Mouse (Mus musculus) inflammation-experienced regulatory T-cells, adult 6 months (primary cell): ENCODE measurements around the gene Pgf. TPM values are rescaled to one million over a fixed set of nuclear protein-coding genes. Genes with fewer than 3 reads are reported as not detected.

ENCODE experiments used
- ATAC-seq: one replicate; pipeline ENCODE4 v1.8.0; 2017
- polyA plus RNA-seq, 3 experiments: library from polyadenylated mRNA; unstranded; fragments of 100-300 nt; shearing (Covaris generic); gene quantifications; one replicate each; pipeline ENCODE4 v1.2.1; 2017

The Pgf gene
- polyA plus RNA-seq, 3 experiments from 2014 or later, result not detected

DNA sequence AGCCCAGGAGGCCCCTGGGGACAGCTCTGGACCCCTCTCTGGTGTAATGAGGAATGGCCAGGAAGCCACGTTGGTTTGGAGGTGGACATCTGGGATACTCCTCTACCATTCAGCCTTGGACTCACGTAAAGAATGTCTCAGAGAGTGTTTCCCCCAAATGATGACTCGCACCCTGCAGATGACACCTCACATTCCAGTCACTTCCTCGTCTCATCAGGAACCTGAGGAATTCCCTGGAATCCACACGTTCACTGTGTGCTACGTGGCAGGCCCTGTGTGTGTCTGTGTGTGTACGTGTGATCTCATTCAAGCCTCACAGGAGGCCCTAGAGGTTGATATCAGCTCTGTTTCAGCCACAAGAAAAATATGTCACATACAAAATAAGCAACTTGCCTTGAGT, 8.8 kb upstream of the Pgf start:
- ATAC-seq, result no peak

DNA sequence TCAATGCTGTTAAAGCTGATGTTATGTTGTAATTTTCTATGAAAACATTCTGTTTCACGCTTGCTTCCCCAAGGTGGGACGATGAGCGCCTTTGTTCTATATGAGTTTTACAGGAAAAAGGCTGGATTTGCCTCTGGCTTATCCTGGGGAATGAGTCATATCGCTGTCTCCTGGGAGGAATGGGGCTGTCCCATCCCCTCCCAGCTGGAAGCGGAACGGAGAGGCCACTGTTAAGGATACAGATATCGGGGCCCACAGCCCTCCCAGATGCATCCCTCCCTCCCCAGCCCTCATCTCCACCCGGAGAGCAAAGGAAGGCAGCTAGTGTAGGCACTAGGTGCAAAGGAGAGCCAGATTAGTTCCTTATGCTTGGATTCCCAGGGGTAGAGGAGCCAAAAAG, 8.2 kb upstream of the Pgf start:
- ATAC-seq, result no peak

DNA sequence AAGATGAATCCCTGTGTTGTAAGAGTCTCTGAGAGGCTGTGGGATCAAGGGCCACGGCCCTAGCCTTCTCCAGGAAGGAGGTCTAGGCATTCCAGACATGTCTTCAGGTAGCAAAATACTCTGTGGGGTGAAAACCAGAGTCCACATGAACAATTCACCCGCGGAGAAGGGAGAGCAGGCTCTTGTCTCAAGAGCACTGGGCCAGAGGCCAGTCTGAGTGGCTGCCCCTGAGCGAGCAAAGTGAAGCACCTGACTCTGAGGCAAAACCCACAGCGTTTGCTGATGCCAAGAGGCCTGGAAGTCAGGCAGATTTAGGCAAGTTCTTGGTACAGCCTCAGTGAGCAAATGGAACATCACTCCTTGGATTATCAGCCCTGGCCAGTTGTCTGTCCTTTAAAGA, 6.5 kb upstream of the Pgf start:
- ATAC-seq, result no peak

DNA sequence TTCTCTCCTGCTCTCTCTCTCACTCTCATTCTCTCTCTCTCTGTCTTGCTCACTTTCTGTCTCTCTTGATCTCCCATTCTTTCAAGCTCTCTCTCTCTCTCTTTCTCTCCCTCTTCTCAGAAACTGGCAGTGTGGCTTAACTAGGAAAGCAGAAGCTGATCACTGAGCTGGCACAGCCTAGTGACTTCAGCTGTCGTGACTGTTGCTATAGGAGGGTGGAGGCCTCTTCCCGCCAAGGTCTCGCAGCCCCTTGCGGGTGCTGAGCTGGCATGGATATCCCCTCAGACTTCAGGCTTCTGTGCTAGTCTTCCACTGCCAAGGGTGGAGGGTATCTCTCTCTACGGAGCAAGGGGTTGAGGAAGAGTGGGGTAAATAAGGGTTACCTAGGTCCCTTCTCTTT, 5.3 kb upstream of the Pgf start:
- no peak for ATAC-seq

DNA sequence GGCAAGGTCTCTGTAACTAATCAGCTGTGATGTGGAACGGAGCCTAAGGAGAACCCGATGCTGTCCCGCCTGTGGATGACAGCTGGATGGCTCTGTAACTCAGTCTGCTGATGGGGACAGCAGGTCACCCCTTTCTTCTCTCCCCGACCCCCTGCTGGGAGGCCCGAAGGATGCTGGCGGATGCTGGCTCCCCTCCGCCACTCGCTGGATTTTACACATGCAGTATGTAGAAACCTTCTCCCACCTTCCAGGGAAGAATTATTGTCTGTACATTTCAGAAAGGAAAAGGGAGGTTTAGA, 4.7 kb upstream of the Pgf start:
- ATAC-seq, result no peak

DNA sequence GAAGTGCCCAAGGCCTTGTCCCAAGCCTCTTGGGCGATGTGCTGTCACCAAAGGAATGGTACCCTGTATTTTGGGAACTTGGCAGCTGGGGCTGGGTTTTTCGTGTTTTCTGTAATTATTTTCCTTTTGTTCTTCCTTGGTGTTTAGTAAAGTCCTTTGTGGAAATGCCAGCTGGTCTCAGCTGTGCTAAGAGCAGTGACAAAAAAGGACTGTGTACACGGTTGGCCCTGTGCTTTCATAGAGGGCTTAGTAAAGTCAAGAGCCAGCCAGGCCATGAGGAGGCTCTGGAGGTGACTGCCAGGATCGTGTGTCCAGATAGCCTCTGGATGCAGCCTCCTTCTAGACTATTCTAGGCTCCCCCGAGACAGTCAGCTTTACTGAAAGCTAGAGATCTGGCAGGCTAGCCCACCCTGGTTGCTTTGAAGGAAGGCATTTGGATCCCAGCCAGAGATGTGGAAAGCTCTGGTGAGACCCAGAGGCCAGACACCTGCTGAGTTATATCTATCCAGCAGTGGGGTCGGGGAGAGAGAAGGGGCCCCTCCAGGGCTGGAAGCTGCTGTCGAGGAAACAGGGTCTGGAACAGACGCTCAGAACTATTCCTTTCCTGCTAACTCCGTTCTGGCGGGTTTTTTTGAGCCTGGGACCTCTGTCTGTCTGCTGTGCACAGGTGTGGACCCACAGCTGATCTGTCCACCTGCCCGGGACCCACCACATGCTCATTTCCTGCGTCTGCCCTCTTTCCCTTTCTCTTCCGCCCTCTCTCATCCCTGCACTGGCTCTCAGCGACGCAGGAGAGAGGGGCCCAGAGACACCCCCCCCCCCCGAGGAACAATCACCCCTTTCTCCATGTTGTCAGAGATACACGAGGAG, 4.1 kb upstream of the Pgf start:
- ATAC-seq, result no peak

DNA sequence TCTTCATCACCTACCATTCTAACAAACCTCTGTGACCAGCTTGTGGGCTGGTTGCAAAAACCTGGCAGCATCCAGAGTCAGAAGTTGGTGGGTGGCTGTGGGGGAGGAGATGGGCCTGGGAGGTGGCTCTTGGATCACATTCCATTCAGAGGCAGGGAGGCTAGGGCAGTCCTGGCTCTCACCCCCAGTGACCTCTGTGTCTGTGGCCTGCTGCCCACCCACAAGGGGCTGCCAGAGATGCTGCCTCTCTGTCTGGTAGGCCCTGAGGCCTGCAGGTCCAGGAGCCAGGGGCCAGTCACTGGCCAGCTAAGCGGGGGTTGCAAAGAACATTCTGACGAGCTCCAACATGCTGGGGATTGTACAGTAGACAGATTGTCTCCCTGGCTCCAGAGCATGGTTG, 704 bp upstream of the Pgf start:
- no peak for ATAC-seq

DNA sequence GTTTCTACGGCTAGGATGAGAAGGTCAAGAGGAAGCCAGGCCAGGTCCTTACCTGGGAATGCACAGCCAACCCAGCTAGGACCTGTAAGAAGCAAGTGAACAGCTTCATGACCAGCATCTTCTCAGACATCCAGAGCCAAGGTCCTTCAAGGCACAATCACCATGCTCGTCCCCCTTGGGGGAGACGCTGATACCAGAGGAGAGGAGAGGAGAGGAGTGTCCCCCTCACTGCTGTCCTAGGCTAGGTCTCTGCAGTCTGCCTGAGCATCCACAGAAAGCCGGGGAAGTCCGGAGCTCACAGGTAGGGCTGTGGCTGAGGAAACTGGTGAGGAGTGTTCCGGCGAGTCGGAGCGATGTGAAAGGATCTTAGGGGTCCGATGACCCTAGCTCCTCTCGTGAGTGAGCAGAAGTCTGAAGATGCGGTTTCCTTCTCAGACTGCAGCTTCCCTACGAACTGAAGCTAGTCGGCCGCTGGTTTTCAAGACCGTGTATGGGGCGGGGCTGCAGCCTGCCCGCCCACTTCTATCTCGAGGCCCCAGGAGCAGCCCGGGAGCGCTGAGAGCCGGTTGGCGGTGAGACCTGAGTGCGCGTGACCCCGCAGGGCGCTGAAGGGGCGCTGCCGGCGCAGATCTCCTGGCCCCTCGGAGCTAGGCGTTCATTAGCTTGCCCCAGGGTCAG, 605 bp downstream of the Pgf start:
- ATAC-seq, result peak; percentile 74

DNA sequence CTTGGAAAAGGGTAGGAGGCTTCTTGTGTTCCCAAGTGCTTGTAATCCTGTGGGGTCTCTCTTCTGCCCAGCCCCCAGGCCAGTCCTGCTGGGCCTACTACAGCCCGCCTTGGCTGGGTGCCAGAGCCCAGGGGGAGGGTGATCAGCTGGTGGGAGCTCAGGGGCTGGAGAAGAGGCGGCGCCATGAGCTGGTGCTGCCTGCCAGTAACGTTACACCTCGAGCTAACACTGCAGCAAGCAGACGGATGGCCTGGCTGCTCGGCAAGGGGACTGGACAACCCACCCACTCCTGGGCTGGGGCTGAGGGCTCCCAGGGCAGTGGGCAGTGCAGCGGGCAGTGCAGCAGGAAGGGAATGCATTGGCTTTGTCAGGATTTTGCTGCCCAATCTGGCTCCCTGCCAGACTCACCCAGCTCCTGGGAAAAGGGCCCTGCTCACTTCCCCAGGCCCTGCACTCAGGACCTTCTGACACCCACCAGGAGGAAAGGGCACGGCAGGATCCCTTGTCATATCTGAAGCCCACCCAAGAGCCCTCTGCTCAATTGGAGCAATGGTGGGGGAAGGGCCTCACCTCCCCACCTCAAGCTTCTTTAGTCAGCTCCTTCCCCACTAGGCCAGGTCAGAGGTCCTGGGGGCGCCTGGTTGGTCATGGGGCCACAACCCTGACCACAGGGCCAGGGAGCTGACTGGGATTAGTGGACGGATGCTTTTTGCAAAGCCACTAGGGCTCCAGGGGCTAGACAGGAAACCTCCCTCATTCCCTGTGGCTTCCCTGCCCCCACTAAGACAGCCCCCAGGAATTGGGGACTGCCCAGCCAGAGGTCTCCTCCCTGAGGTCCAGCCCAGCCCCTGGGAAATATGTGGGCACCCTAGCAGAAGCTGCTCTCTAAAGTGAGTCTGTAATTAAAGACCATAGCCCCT, 1.4 kb downstream of the Pgf start:
- no peak for ATAC-seq

DNA sequence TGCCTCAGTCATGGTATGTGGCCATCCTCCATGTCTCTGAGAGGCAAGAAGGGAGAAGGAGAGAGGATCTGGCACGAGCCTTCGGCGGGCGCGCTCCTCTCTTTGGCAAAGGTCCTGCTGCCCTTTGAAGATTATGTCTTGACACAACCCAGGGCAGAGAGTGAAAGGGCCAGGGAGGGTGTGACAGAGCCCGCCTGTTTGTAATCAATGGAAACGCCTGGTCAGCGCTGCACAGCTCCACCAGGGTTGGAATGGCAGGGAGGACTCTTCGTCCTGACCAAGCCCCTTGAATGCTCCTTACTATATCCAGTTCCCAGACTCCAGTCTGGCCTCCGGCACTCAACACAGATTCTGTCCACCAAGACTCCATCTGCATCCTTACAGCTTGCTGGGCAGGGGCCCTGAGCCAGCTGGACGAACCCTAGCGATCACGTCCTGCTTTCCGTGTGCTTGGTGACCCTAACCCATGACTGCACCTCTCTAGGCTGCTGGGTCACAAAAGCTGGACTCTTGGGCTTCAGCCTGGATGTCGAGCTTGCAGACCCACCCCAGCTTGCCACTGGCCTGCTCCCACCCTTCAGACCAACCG, 2.4 kb downstream of the Pgf start:
- no peak for ATAC-seq

DNA sequence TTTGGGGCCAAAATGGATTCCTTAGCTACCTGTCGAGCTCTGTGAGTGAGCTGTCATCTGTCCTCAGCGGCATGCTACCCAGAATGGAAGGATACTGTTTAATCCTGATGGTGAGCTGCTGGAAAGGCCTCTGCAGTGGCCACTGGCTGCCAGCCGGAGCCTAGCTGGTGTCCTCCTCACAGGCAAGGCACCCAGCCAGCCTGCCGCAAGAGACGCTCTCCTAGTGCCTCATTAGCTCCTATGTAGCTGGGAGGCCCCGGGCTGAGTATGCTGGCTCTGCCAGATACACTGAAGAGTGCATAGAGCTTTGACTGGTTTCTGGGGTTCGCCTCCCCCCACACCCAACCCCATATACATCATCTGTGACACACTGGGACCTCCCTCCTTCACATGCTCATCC, 3.6 kb downstream of the Pgf start:
- no peak for ATAC-seq

DNA sequence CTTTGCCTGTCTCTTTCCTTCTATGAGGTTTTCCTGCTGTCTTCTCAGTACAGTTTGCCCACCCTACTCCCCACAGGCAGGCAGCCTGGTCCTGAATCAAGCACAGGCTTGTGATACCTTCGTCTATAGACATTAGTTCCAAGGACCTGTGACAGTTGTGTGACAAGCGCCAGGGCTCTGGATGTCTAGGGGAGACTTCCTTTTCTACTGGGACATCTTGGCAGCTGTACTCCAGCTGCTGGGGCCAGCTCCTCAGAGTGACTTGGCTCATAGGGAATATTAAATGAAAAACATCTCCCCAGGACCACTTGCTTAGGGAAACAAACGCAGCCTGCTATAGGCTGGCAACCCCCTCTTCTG, 6.7 kb downstream of the Pgf start:
- ATAC-seq, result no peak

DNA sequence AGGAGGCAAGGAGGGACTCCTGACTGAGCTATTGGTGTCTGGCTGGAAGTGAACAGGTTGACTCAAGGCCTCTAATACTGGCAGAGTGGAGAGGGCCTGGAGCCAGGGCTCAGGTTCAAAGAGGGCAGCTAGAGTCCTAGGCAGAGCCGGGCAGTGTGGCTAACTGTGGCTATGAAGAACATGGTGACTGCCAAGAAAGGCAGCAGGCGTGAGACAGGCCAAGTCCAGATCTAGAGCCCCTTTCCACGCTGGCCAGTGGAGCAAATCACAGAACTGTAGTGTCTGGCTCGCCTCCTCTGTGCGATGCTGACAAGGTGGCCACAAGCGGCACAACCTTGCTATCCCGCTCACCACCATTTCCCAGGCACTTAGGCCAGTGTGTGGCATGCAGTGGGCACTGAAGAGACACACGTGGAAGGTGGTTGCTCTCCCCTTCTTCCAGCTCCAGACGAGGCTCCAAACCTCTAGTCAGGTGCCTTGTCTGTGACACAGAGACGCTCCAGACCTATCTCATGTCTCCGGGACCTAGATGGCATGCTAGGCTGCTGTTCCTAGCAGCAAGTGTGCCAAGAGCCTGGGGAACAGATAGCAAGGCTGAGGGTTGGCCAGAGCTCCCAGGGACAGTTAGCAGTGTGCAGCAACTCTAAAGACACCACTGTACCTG, 7.2 kb downstream of the Pgf start:
- ATAC-seq, result no peak

DNA sequence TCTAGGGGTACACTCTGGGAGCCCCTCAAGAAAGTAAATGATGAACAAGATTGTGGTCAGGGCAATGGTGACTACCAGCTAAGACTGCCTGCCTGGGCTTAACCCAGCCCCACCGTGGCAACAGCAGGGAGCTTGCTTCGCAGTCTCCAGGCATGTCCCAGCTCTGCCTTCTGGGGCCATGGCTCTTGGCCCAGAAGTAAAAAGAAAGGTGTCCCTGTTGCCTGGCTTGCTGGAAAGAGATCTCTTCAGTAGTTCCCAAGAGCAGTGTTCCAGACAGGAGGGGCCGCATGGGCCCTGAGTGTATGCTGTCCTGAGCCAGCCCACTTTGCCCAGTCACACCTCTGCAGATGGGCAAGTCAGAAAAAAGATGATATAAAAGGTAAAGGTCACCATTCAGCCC, 7.7 kb downstream of the Pgf start:
- ATAC-seq, result no peak

DNA sequence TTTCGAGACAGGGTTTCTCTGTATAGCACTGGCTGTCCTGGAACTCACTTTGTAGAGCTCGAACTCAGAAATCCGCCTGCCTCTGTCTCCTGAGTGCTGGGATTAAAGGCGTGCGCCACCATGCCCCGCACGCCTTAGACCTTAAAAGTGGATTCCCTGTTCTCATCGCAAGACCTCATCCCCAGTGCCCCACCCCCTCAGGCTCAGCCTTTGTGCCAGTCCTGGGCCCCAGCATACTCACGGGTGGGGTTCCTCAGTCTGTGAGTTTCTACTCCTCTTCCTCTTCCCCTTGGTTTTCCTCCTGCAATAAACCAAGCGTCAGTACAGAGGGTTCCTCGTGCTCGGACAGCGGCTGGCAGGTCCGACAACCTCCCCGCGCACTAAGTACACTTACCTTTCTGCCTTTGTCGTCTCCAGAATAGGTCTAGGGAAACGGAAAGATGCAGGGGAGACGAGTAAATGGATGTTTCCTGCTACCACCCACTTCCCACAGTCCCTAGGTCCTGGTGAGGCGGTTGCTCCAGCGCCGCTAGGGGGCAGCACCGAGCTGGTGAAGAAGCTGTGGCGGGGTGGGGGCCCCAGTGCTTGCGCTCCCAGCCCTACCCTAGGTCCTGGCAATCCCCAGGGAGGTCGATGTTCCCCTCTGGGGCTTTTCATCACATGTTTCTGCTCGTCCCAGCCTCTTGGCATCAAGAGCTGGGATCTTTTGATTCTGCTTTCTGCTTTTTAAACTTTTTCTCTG, 8.3 kb downstream of the Pgf start:
- peak; percentile 77 for ATAC-seq

DNA sequence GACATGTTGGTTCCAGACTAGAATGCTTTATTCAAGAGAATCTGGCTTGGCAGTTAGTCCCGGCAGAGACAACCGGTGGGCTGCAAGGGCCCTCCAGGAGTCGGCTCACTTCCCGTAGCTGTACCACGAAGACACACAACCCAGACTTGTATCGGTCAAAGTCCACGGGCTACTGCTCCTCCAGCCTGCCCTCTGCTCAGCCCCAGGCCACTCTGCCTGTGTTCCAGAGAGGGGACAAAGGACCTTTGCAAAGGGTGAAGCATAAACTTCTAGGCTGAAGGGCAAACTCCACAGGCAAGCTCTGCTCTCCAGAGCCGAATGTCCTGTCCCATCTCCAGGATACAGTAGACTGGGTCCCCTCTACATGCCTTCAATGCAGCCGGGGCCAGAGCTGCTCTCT, 11.0 kb downstream of the Pgf start:
- ATAC-seq, result no peak

DNA sequence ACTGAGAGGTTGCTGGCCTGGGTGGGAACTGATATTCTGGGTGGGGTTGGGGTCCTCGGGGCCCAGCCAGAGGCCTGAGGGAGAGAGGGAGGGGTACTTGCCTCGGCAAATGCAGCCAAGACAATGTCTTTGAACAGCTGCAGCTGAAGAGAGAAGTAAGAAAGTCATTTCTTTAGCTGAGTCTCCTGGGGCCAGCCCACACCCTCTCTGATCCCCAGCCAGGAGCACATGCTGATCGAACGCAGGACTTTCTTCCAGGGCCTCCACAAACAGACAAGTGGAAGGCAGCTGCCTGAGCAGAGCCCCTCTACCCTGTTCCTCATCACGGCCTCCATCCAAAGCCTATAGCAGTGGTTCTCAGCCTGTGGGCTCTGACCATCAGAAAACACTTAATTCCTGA, 12.6 kb downstream of the Pgf start:
- ATAC-seq, result no peak

DNA sequence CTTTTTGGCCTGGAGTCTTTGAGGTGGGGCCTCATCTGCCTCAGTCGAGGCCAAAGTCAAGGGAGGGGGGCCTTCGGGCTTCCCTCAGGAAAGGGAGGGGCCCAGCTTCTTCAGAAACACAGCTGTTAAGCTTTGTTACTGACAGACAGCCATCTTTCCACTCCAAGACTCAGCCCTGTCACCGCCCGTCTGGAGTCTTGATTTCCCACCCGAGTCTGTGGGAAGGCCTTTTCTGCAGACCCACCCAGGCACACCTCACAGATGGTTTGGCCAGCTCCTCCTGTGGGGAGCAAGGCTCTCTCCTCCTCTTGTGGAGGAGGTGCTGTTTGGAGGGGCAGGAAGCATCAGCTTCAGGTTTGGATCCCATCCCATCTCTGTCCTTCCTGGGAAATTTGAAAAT, 18.0 kb downstream of the Pgf start:
- ATAC-seq, result no peak

DNA sequence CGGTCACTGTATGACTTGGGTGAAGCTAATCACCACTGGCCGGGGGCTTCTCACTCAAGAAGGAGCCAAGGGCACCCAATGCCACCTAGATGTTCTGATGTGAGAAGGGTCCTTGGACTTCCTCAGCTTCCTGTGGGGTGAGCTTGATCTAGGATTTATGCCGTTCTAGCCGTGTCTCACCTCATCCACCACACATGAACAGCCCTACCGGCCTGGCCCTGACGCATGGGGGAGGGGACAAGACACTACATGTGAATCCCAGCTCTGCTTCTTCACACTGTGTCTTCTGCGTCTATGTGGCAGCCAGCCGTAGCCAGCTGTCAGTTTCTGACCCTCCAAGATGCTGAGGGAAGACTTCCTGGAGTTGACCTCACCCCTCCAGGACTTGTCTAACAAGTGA, 18.8 kb downstream of the Pgf start:
- ATAC-seq, result no peak

DNA sequence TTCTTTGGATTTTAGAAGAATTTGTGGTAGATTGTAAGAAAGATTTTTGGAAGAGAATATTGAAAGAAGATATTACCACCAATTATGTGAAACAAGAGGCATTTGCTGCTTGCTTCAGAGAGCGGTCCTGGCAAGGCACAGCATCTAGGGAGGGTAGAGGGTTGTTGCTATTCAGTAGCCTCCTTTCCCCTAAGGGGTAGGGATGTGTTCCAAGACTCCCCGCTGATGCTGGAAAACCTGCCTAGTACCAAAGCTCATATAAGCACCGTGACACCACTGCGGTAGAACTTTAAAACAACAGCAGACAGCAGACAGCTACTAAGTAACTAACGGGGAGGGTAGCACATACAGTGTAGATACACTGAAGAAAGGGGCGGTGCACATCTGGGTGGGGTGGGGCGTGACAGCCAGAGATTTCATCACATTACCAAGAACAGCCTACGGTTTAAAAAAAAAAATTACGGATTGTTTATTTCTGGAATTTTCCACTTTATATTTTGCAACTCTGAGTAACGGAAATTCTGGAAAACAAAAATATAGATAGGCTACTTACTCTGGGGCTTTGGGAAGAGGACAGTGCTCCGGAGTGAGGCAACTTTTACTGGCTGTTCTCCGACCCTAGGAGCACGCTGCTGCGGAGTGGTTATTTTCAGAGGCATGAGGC, 19.7 kb downstream of the Pgf start:
- ATAC-seq, result no peak

DNA sequence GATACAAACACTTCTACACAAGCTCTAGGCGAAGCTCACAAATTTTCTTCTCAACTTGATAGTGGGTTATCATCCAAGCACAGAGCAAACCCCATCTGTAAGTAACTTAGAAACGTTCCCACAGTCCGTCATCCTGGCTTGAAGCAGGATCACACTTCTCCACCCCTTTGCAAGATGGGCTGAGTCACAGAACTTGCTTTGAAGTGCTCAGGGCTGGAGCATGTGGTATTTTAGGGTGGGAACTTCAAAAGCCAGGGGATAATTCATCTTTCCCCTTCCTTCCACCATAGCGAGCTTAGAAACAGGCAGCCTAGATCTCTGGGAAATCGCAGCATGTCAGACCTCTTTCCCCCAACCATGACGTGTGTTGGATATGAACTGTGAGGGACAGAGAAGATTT, 21.3 kb downstream of the Pgf start:
- ATAC-seq, result no peak
